Mouse (Mus musculus) liver, embryonic 15.5 days (tissue): ENCODE measurements around the gene Clec2d. TPM values are rescaled to one million over a fixed set of nuclear protein-coding genes. Genes with fewer than 3 reads are reported as not detected.

Source experiments
- ATAC-seq: fragments of 200-750 bp; cut with Nextera tagmentation; 2 replicates; pipeline ENCODE4 v1.8.0; 2017; ENCODE audit warnings: moderate number of reproducible peaks, mild to moderate bottlenecking, moderate library complexity; ENCODE audit not compliant: insufficient read depth
- H3K27ac ChIP-seq: fragments of 300-500 bp; sonication (generic); replicated peaks from 2 replicates; pipeline ENCODE4 v1.5.1; 2015; ENCODE audit warnings: mild to moderate bottlenecking, inconsistent platforms
- H3K27me3 ChIP-seq: fragments of 300-500 bp; sonication (generic); 2 replicates; pipeline ENCODE4 v1.6.1; 2015; ENCODE audit warnings: mild to moderate bottlenecking, inconsistent platforms
- H3K36me3 ChIP-seq: fragments of 300-500 bp; sonication (generic); replicated peaks from 2 replicates; pipeline ENCODE4 v1.6.1; 2015; ENCODE audit warnings: moderate library complexity, mild to moderate bottlenecking, inconsistent platforms
- H3K4me1 ChIP-seq: fragments of 300-500 bp; sonication (generic); replicated peaks from 2 replicates; pipeline ENCODE4 v1.6.1; 2015; ENCODE audit warnings: inconsistent platforms
- H3K4me2 ChIP-seq: fragments of 300-500 bp; sonication (generic); 2 replicates; pipeline ENCODE4 v1.6.1; 2015; ENCODE audit warnings: moderate library complexity, mild to moderate bottlenecking, inconsistent platforms
- H3K4me3 ChIP-seq: fragments of 300-500 bp; sonication (generic); replicated peaks from 2 replicates; pipeline ENCODE4 v1.5.1; 2015; ENCODE audit warnings: mild to moderate bottlenecking, inconsistent platforms
- H3K9ac ChIP-seq: fragments of 300-500 bp; sonication (generic); 2 replicates; pipeline ENCODE4 v1.6.1; 2015; ENCODE audit warnings: moderate library complexity, mild to moderate bottlenecking, inconsistent platforms
- H3K9me3 ChIP-seq: fragments of 300-500 bp; sonication (generic); replicated peaks from 2 replicates; pipeline ENCODE4 v1.6.1; 2016; ENCODE audit warnings: inconsistent platforms
- WGBS: fragments of 180-500 bp; shearing (Covaris S2); methylation state at CpG from one replicate; pipeline ENCODE4 v1.1.7; 2015; ENCODE audit warnings: mixed read lengths; ENCODE audit not compliant: insufficient replicate concordance; 5-methylcytosine and 5-hydroxymethylcytosine counted together
- polyA plus RNA-seq: library from polyadenylated mRNA; unstranded; fragments of >200 nt; fragmentation: Nextera tagmentation; extraction: Ambion mirVana; gene quantifications from 2 replicates; pipeline ENCODE4 v1.2.1, GENCODE M21; 2015

The Clec2d gene
- polyA plus RNA-seq, 1 experiment from 2014 or later, result 0.58 TPM

GRCm38 (mm10) chr6:129225078-129225477 is 44.7 kb downstream of the Clec2d start:
- H3K27ac ChIP-seq, result no peak overlapping the region
- WGBS, result 67% methylated on average over 2 of the region's 2 CpGs
- H3K4me1 ChIP-seq, result peaks cover 36% of the 10 kb centered on the region

GRCm38 (mm10) chr6:129228935-129229773 is 48.7 kb downstream of the Clec2d start:
- ATAC-seq, result no peak
- Histone ChIP-seq H3K9ac (no peak overlapping the region), H3K27me3 (no peaks in the 10 kb centered on the region), H3K4me3 (no peak overlapping the region), H3K27ac (peak overlapping the region; percentile 70), H3K9me3 (no peaks in the 10 kb centered on the region), H3K4me2 (no peak overlapping the region), H3K4me1 (peaks cover 48% of the 10 kb centered on the region), H3K36me3 (no peaks in the 10 kb centered on the region)
- WGBS, result 24% methylated on average over 3 of the region's 3 CpGs

More at GRCm38 (mm10) chr6:129225078-129225477, 44.7 kb downstream of the Clec2d start:
- Histone ChIP-seq H3K9ac (no peak overlapping the region), H3K4me3 (no peak overlapping the region), H3K27me3 (no peaks in the 10 kb centered on the region), H3K4me2 (no peak overlapping the region), H3K9me3 (no peaks in the 10 kb centered on the region), H3K36me3 (no peaks in the 10 kb centered on the region)
- ATAC-seq, result no peak

GRCm38 (mm10) chr6:129229774-129230578 is 49.6 kb downstream of the Clec2d start:
- H3K36me3 ChIP-seq, result no peaks in the 10 kb centered on the region
- H3K4me1 ChIP-seq, result peaks cover 56% of the 10 kb centered on the region
- H3K9ac ChIP-seq, result no peak overlapping the region
- no peak overlapping the region for H3K4me2 ChIP-seq
- peak; percentile 65 for ATAC-seq
- WGBS, result 30% methylated on average over 3 of the region's 3 CpGs
- H3K27me3 ChIP-seq, result no peaks in the 10 kb centered on the region
- H3K9me3 ChIP-seq, result no peaks in the 10 kb centered on the region
- no peak overlapping the region for H3K4me3 ChIP-seq
- H3K27ac ChIP-seq, result peak overlapping the region; percentile 70

GRCm38 (mm10) chr6:129232005-129232841 is 51.8 kb downstream of the Clec2d start:
- WGBS, result 37% methylated on average over 5 of the region's 5 CpGs
- Histone ChIP-seq H3K4me3 (no peak overlapping the region), H3K36me3 (no peaks in the 10 kb centered on the region), H3K9ac (no peak overlapping the region), H3K27me3 (no peaks in the 10 kb centered on the region), H3K4me2 (no peak overlapping the region), H3K27ac (peak overlapping the region; percentile 83), H3K4me1 (peaks cover 77% of the 10 kb centered on the region), H3K9me3 (no peaks in the 10 kb centered on the region)
- ATAC-seq, result no peak

- Histone ChIP-seq H3K4me3 (no peak overlapping the region), H3K4me1 (peaks cover 83% of the 10 kb centered on the region), H3K27ac (peak overlapping the region; percentile 83), H3K9ac (no peak overlapping the region), H3K27me3 (no peaks in the 10 kb centered on the region), H3K9me3 (no peaks in the 10 kb centered on the region), H3K36me3 (no peaks in the 10 kb centered on the region), H3K4me2 (no peak overlapping the region)
- 12% methylated on average over 9 of the region's 9 CpGs for WGBS
- no peak for ATAC-seq
These were observed 52.4 kb downstream of the Clec2d start for GRCm38 (mm10) chr6:129232842-129233205.

GRCm38 (mm10) chr6:129233366-129233954 is 53.0 kb downstream of the Clec2d start:
- no peaks in the 10 kb centered on the region for H3K9me3 ChIP-seq
- 56% methylated on average over 6 of the region's 6 CpGs for WGBS
- H3K27ac ChIP-seq, result peak overlapping the region; percentile 83
- no peak overlapping the region for H3K4me2 ChIP-seq
- no peak overlapping the region for H3K4me3 ChIP-seq
- H3K27me3 ChIP-seq, result no peaks in the 10 kb centered on the region
- H3K36me3 ChIP-seq, result no peaks in the 10 kb centered on the region
- no peak for ATAC-seq
- peaks cover 84% of the 10 kb centered on the region for H3K4me1 ChIP-seq
- no peak overlapping the region for H3K9ac ChIP-seq

- 69% methylated on average over 18 of the region's 18 CpGs for WGBS
- Histone ChIP-seq H3K9ac (no peak overlapping the region), H3K27ac (peak overlapping the region; percentile 83), H3K27me3 (no peaks in the 10 kb centered on the region), H3K4me1 (peaks cover 81% of the 10 kb centered on the region), H3K4me2 (0 out of 2 replicates have a peak overlapping the region, but pooled peaks have one; percentile 13), H3K4me3 (no peak overlapping the region), H3K9me3 (no peaks in the 10 kb centered on the region), H3K36me3 (no peaks in the 10 kb centered on the region)
- ATAC-seq, result no peak
These were observed 53.5 kb downstream of the Clec2d start for GRCm38 (mm10) chr6:129233955-129234369.

- H3K36me3 ChIP-seq, result no peaks in the 10 kb centered on the region
- peaks cover 74% of the 10 kb centered on the region for H3K4me1 ChIP-seq
- H3K9ac ChIP-seq, result no peak overlapping the region; the same call in 1 of the 2 replicates
- peak; percentile 42 for ATAC-seq
- 29% methylated on average over 8 of the region's 8 CpGs for WGBS
- no peak overlapping the region for H3K4me3 ChIP-seq
- H3K9me3 ChIP-seq, result no peaks in the 10 kb centered on the region
- no peaks in the 10 kb centered on the region for H3K27me3 ChIP-seq
- H3K4me2 ChIP-seq, result peak overlapping the region; percentile 44
- H3K27ac ChIP-seq, result peak overlapping the region; percentile 83
These were observed 54.3 kb downstream of the Clec2d start for GRCm38 (mm10) chr6:129234456-129235360.

- 44% methylated on average over 5 of the region's 5 CpGs for WGBS
- H3K4me3 ChIP-seq, result no peak overlapping the region
- no peaks in the 10 kb centered on the region for H3K27me3 ChIP-seq
- H3K4me2 ChIP-seq, result peak overlapping the region; percentile 44
- H3K27ac ChIP-seq, result peak overlapping the region; percentile 83
- no peak overlapping the region for H3K9ac ChIP-seq
- H3K36me3 ChIP-seq, result no peaks in the 10 kb centered on the region
- peaks cover 62% of the 10 kb centered on the region for H3K4me1 ChIP-seq
- no peak for ATAC-seq
- H3K9me3 ChIP-seq, result no peaks in the 10 kb centered on the region
These were observed 55.5 kb downstream of the Clec2d start for GRCm38 (mm10) chr6:129235855-129236461.
